Mouse (Mus musculus): ENCODE results near the gene Supt5.

- peak; percentile 36; the same call in 1 of the 2 replicates for TF ChIP-seq POLR2A (IDR thresholded peaks at IDR 0.05; ENCODE audit: borderline replicate concordance, extremely low read depth, low read depth, low read length)
- TF ChIP-seq CTCF (IDR thresholded peaks at IDR 0.05; ENCODE audit: insufficient read depth, low read length), result no peak
These were observed 36.1 kb upstream of the Supt5 start for GRCm38 (mm10) chr7:28374647-28375046.

Measured in lung, adult 2 months (tissue).